Mouse (Mus musculus) lung, adult 2 months (tissue): ENCODE measurements around the gene Gm37240. TPM values are rescaled to one million over a fixed set of nuclear protein-coding genes. Genes with fewer than 3 reads are reported as not detected.

Experiments used
- DNase-seq: peaks from one replicate; pipeline ENCODE4 v3.0.0; 2022
- H3K4me1 ChIP-seq: fragments of 200-500 bp; 2 replicates; pipeline ENCODE4 v1.6.1; 2011; ENCODE audit warnings: low read length; ENCODE audit not compliant: control insufficient read depth, insufficient read depth
- H3K4me3 ChIP-seq: fragments of 200-500 bp; replicated peaks from 2 replicates; pipeline ENCODE3; 2011; ENCODE audit warnings: low read depth, mild to moderate bottlenecking, control low read depth, low read length; ENCODE audit errors: extremely low read depth
- CTCF ChIP-seq: fragments of 200-500 bp; IDR thresholded peaks from 2 replicates; pipeline ENCODE4 v1.5.1; 2011; ENCODE audit warnings: mild to moderate bottlenecking, low read length, control low read depth; ENCODE audit not compliant: insufficient read depth
- POLR2A ChIP-seq: fragments of 200-500 bp; IDR thresholded peaks from 2 replicates; pipeline ENCODE4 v1.6.1; 2011; ENCODE audit warnings: low read depth, mild to moderate bottlenecking, control low read depth, low read length, borderline replicate concordance; ENCODE audit errors: extremely low read depth
- WGBS: fragments of 180-500 bp; shearing (Covaris S2); methylation state at CpG from one replicate; pipeline ENCODE4 v1.1.7; 2018; 5-methylcytosine and 5-hydroxymethylcytosine counted together
- polyA plus RNA-seq: library from polyadenylated mRNA; depleted of rRNA; stranded (reverse); fragments of >200 nt; gene quantifications from 2 replicates; pipeline ENCODE4 v1.2.3, GENCODE M21; 2012

The Gm37240 gene
- polyA plus RNA-seq, 1 experiment, result 16.9 TPM

DNA sequence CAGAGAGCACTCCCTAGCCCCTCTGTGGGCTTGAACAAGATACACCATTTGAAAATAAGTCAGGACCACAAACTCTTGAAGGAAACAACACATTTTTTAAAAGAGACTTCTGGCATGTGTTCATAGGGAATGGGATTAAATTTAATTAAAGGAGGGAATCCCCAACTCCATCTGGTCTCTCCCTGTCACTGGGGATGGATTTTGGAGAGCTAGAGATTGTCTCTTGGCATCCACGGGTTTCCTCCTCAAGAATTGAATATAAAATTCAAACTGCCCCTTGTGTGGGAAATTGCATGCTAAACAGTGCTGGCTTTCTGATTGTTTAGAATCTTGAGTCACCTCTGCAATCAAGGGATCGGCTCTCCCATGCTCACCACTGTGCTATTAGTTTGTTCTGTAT, 1185.8 kb downstream of the Gm37240 start:
- no peak for DNase-seq
- no peak overlapping the region for H3K4me3 ChIP-seq
- 89% methylated on average over 2 of the region's 2 CpGs for whole genome bisulfite sequencing
- TF ChIP-seq CTCF (no peak), POLR2A (no peak)
- H3K4me1 ChIP-seq, result peaks cover 3% of the 10 kb centered on the region; the same call in 1 of the 2 replicates

DNA sequence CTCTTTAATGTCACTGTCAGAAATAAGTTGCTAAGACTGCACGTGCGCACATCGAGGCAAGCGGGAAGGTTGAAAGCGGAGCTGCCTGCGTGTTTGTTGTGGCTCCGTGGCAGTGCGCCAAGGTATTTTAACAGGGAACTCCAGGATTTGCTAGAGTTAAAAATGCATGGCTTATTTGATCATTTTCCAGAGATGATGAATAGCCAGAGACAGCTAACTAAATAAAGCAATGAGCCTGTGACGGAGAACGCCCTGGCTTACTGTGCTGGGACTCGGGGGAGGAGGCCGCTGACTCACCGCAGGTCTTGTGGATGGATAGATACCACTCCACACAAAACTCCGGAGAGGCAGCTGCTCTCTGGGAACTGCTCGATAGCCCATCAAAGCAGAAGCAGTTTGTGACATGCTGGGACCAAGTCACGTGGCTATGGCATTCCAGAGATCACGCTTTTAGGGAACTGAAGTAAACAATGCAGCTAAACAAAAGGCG, 1190.8 kb downstream of the Gm37240 start:
- WGBS, result 24% methylated on average over 18 of the region's 18 CpGs
- TF ChIP-seq POLR2A, result no peak
- TF ChIP-seq CTCF, result no peak
- Histone ChIP-seq H3K4me1 (peaks cover 4% of the 10 kb centered on the region; the same call in 1 of the 2 replicates), H3K4me3 (no peak overlapping the region)
- DNase-seq, result no peak

DNA sequence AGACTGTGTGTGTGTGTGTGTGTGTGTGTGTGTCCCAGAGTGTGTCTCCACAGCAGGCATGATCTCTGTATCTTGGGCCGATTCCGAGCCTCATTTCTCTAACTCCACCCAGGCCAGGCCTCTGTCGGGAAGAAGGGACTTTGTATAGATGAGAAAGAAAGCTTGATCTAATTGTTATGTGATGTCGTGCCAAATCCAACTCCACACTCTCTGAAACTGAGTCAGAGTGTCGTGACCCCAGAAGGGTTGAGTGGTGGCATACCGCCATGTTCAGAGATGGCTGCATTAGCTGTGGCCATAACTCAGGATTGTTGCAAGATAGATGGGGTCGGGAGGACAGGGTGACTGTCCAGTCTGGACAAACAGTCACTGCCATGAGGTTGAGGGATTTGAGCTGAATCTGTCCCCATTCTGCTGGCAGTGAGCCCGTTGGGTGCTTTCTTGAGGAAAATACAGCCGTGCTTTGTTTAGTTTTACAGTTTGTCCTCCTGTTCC, 1191.4 kb downstream of the Gm37240 start:
- H3K4me1 ChIP-seq, result peaks cover 4% of the 10 kb centered on the region; the same call in 1 of the 2 replicates
- TF ChIP-seq CTCF (no peak), POLR2A (no peak)
- no peak overlapping the region for H3K4me3 ChIP-seq
- WGBS, result 35% methylated on average over 9 of the region's 9 CpGs
- DNase-seq, result no peak

DNA sequence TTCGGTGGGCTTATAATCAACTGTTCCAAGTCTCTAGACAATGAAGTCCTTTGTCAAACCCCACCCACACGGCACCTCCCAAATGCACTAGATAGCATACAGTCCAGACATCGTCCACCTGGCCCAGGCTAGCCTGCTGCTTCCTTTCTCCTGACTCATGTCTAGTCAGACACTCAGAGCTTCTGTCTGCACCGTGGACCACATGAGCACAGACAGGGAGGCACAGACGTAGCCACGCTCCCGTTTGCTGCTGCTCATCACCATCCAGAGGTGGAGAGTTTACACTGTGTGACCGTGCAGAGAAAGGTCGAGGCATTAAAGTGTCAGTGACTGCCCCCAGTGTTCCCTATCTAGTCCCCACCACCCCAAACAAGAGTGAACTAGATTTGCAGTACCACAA, 1191.9 kb downstream of the Gm37240 start:
- 36% methylated on average over 9 of the region's 9 CpGs for WGBS
- no peak for TF ChIP-seq CTCF
- no peak for TF ChIP-seq POLR2A
- Histone ChIP-seq H3K4me3 (no peak overlapping the region), H3K4me1 (peaks cover 4% of the 10 kb centered on the region; the same call in 1 of the 2 replicates)
- no peak for DNase-seq

DNA sequence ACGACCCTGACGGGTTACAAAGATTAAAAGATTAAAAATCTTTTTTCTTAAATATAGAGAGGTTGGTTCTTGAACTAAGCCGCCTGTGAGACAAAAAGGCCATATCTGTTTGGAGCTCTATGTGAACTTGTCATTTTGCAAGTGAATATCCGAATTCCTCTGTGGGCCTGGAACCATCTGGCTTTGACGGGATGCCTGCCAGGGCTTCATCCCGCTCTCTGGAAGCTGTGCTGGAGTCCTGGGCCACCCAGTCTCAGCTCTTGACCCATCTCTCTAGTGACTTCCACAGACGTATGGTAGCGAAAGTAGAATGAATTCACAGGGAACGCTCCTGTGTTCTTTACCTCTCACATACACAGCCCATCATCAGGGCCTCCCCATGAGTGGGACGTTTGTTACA, 1193.4 kb downstream of the Gm37240 start:
- no peak for DNase-seq
- TF ChIP-seq CTCF (no peak), POLR2A (no peak)
- H3K4me1 ChIP-seq, result peaks cover 4% of the 10 kb centered on the region; the same call in 1 of the 2 replicates
- WGBS, result 74% methylated on average over 10 of the region's 10 CpGs
- no peak overlapping the region for H3K4me3 ChIP-seq

DNA sequence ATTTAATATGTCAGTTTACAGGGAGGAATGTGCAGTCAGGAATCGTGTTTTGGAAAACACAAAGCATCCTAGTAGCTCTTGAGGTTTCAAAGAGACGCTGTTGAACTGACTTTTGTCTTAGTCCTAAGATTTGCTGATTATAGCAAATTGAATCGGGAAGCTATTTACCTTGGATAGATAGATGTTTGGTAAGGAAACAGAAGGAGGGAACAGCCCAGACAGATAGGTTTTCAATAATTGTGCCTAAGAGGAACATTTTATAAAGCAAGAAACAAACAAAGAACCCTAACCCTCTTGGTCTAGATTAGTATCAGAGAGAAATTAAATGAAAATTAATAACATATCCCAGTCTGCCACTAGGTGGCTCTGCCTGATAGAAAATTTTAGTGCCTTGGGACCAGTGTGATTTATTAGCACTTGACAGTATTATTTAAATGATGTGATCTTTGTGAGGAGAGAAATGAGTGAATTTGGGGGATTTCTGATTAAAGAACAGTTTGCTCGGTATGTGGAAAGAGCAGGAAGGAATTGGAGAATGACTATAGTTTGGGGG, 1194.6 kb downstream of the Gm37240 start:
- no peak for DNase-seq
- Histone ChIP-seq H3K4me1 (peaks cover 4% of the 10 kb centered on the region; the same call in 1 of the 2 replicates), H3K4me3 (no peak overlapping the region)
- TF ChIP-seq POLR2A (no peak), CTCF (peak; percentile 12; the same call in 1 of the 2 replicates)
- 62% methylated on average over 4 of the region's 4 CpGs for WGBS

DNA sequence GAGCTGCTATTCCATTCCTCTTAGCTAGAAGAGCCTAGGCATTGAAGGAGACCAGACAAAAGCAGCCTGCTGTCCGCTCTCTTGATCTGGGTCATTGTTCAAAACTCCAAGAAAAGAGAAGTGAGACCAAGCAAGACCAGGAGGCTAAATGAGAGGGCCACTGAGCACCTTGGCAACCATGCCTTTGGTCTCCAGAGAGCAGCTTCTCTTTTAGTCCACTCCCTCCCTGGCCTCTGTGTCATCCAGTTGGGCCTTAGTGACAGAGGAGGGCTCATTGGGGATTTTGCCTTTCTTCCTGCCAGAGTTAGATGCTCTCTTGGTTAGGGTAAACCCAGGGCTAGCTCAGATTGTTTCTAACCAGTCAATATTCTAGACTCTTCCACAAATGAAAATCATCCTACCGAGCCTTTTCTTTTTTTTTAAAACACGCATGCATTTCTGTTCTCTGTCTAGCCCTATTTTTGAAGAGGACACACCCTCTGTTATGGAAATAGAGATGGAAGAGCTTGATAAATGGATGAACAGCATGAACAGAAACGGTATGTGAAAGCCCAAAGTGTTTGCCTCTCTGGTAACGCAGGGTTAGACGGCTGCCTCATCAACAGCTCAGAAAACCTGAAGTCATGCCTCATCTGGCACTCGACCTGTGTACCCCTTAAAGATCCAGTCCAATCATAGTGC, 1197.1 kb downstream of the Gm37240 start:
- Histone ChIP-seq H3K4me1 (no peaks in the 10 kb centered on the region), H3K4me3 (no peak overlapping the region)
- 72% methylated on average over 7 of the region's 7 CpGs for WGBS
- no peak for DNase-seq
- TF ChIP-seq POLR2A (no peak), CTCF (no peak)

DNA sequence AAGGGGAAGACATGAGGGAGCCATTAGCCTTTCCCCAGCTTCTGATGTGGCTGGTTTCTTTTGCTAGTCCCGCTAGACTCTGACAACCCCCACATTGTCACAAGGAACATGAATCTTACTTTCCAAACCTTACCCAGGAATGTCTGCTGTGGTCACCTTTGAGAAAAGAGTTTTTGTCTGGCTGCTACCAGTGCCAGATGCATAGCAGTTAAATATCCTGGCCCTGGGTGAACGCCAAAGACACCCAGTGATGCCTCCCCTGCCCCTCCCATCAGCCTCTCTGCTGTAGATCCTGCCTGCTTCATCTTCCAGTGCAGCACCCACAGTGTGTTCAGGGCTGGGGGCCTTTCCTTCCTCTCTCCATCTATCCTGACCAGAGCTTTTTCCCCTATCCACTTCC, 1197.7 kb downstream of the Gm37240 start:
- TF ChIP-seq POLR2A (no peak), CTCF (no peak)
- 82% methylated on average over 2 of the region's 2 CpGs for WGBS

DNA sequence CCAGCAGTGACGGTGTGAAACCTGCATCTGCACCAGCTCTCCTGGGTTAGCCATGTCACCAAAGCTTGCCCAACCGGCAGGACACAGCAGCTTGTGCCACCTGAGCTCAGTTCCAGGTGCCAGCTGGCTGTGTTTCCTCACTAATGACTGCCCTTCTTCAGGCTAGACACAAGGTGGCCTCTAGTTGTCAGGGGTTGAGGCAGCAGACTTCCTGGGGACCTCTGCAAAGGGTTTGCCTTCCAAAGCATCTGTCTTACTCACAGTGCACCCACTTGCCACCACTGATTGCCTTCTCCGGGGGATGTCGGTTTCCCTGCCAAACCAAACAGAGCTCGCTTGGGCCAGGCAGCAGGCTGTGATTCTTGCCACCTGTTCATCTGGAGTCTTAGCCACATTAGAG, 1199.1 kb downstream of the Gm37240 start:
- Histone ChIP-seq H3K4me3 (no peak overlapping the region), H3K4me1 (no peaks in the 10 kb centered on the region)
- DNase-seq, result no peak
- TF ChIP-seq CTCF, result no peak
- TF ChIP-seq POLR2A, result no peak
- WGBS, result 60% methylated on average over 5 of the region's 5 CpGs

More for the DNA sequence above, 1197.7 kb downstream of the Gm37240 start:
- H3K4me3 ChIP-seq, result no peak overlapping the region
- no peak for DNase-seq
- H3K4me1 ChIP-seq, result no peaks in the 10 kb centered on the region

DNA sequence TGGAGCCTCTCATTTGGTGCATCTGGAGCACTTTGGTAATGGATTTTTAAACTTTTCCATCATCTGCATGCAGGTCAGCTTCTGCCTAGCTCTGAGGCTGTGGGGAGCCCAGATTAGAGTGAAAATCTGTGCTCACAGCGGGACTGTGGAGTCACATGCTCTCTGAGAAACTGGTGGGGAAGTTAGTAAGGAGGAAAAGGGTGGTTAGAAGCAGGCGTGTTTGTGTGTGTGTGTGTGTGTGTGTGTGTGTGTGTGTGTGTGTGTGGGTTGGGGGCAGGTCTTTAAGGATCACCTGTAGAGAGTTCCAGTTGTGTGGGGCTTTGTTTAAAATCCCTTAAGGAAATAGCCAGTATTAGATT, 1199.9 kb downstream of the Gm37240 start:
- H3K4me3 ChIP-seq, result no peak overlapping the region
- WGBS, result 80% methylated on average over 2 of the region's 2 CpGs
- no peak for TF ChIP-seq CTCF
- no peak for TF ChIP-seq POLR2A
- no peak for DNase-seq
- H3K4me1 ChIP-seq, result no peaks in the 10 kb centered on the region
